Mouse (Mus musculus): ENCODE data around the gene Hoxa6.

- no peak for TF ChIP-seq POLR2A (IDR thresholded peaks at IDR 0.05; ENCODE audit: control insufficient read depth in 1 of 2, insufficient read depth in 1 of 2, low read depth in 1 of 2, low read length in 2 of 2, poor library complexity in 1 of 2)
- no peak for TF ChIP-seq USF1 (IDR thresholded peaks at IDR 0.05; ENCODE audit: low read depth, low read length)
These were observed at the start of gene Hoxa6 for GRCm38 (mm10) chr6:52208072-52208867.

Data from MEL (cell line).